Mouse (Mus musculus): ENCODE measurements around the gene Tas2r137. TPM values are rescaled to one million over a fixed set of nuclear protein-coding genes. Genes with fewer than 3 reads are reported as not detected.
A peak's percentile ranks its signal among the peaks of the same experiment; 100 is the strongest.

Tas2r137 gene
- polyA plus RNA-seq (2015; fragmentation: Nextera tagmentation; extraction: Ambion mirVana), result not detected in 2 replicates

DNA sequence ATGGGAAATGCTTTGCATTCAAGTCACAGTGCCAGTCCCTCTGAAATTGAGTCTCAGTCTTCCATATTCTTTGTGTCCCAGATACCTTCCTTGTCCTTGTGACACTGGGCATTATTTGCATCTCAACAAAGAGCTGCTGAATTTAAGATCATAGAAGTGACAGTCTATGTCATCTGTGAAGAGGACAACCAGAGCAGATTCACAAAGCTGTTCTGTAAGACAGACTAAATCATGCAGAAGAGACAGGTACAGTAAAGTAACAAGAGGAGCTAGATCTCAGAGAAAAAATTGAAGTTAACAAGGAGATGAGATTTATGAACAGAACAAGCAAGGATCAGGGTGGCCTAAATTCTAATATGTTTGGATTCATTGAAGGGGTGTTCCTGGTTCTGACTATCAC lies at the start of gene Tas2r137:
TSS of gene Tas2r137 (plus strand) at position 301 of the 400 bp plus-strand sequence.
- no peak within 1 kb of the TSS for H3K4me2 ChIP-seq
- H3K4me1 ChIP-seq (replicated peaks), result no peaks in the 10 kb centered on the region
- H3K27ac ChIP-seq, result no peak within 1 kb of the TSS
- no peak for ATAC-seq (ENCODE audit: low read depth)
- no peaks in the 10 kb centered on the region for H3K36me3 ChIP-seq
- no peaks in the 10 kb centered on the region for H3K27me3 ChIP-seq
- DNase-seq, result no peak
- H3K4me3 ChIP-seq (replicated peaks), result no peak within 1 kb of the TSS
- no peak within 1 kb of the TSS for H3K9ac ChIP-seq
- H3K9me3 ChIP-seq (replicated peaks), result no peaks in the 10 kb centered on the region

DNA sequence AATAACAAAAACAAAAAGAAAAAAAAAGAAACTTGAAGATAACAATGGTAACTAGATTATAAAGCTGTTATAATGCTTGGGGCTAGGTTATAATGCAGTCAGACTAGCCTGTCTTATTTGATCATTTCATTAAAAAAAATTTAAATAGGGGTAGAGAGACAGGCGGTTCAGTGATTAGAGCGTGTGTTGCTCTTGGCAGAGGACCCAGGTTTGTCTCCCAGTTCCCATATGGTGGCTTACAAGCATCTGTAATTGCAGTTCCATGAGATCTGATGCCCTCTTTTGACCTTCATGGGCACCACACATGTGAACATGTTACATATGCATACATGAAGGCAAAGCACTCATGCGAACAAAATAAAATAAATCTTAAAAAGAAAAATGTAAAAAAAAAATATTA lies 49.8 kb upstream of the Tas2r137 start:
- H3K27me3 ChIP-seq, result peaks cover 37% of the 10 kb centered on the region
- 58% methylated on average over 3 of the region's 3 CpGs for WGBS (ENCODE audit: insufficient replicate concordance)
- H3K4me3 ChIP-seq (replicated peaks), result no peak overlapping the region
- DNase-seq (no peak), ATAC-seq (ENCODE audit: low read depth) (no peak)
- H3K36me3 ChIP-seq, result no peaks in the 10 kb centered on the region
- H3K4me2 ChIP-seq, result no peak overlapping the region
- no peaks in the 10 kb centered on the region for H3K9me3 ChIP-seq (replicated peaks)
- no peak overlapping the region for H3K9ac ChIP-seq
- H3K27ac ChIP-seq, result no peak overlapping the region
- peaks cover 2% of the 10 kb centered on the region for H3K4me1 ChIP-seq (replicated peaks)

DNA sequence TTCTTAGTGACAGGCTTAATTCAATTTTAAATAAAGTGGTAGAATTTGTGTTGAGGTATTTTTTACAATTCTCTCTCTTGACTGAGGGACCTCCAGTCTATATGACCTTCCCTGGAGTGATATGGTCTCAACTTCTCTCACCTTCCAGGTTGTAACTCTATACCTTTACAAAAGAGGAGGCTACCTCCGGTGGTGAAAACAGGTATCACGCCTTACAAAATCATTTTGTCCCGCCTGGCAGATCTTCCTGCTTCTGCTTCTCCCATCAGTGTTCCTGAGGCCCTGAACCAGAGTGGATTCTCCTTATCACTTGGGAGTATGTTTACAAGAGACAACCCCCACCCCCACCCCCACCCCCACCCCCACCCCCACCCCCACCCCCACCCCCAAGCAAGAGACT lies 49.3 kb upstream of the Tas2r137 start:
- no peak for ATAC-seq (ENCODE audit: low read depth)
- 36% methylated on average over 3 of the region's 3 CpGs for WGBS (ENCODE audit: insufficient replicate concordance)

DNA sequence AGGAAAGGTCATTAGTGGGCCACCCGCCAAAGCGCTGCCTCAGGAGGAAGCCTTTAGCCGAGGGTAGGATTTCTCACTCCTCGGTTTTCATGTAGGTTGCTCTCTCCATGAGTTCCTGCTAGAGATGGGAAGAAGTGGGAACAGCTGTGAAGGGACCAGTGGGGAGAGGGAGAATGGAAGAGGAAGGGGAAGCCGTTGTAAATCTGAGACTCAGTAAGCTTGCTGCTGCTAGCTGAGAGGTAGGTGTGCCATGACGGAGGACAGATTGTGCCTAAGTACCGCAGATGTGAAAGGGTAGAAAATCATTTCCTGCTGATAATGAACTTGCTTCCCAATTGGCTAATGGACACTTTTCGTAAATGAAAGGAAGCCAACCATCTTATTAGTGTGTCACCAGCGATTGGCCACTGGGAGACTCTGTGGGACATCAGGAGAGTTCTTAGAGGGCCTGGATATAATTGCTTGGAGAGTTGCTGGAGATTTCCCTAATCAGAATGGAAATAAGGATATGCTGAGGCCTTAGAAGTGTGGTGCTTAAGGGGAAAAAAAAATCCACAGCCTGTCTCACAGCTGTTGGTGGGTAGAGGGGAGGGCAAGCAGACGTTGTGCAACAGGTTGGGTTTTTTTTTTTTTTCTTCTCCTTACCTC lies 47.6 kb upstream of the Tas2r137 start:
- Histone ChIP-seq H3K27me3 (peaks cover 20% of the 10 kb centered on the region), H3K4me1 (replicated peaks) (no peaks in the 10 kb centered on the region), H3K4me2 (no peak overlapping the region), H3K9me3 (replicated peaks) (no peaks in the 10 kb centered on the region), H3K36me3 (no peaks in the 10 kb centered on the region), H3K27ac (no peak overlapping the region), H3K9ac (no peak overlapping the region), H3K4me3 (replicated peaks) (no peak overlapping the region)
- WGBS (ENCODE audit: insufficient replicate concordance), result 28% methylated on average over 10 of the region's 10 CpGs
- ATAC-seq (ENCODE audit: low read depth), result no peak
- no peak for DNase-seq

More for the DNA sequence above, 49.3 kb upstream of the Tas2r137 start:
- no peaks in the 10 kb centered on the region for H3K9me3 ChIP-seq (replicated peaks)
- H3K4me3 ChIP-seq (replicated peaks), result no peak overlapping the region
- no peak overlapping the region for H3K9ac ChIP-seq
- H3K27me3 ChIP-seq, result peaks cover 33% of the 10 kb centered on the region
- no peak overlapping the region for H3K27ac ChIP-seq
- H3K4me1 ChIP-seq (replicated peaks), result no peaks in the 10 kb centered on the region
- no peaks in the 10 kb centered on the region for H3K36me3 ChIP-seq
- no peak overlapping the region for H3K4me2 ChIP-seq
- no peak for DNase-seq

DNA sequence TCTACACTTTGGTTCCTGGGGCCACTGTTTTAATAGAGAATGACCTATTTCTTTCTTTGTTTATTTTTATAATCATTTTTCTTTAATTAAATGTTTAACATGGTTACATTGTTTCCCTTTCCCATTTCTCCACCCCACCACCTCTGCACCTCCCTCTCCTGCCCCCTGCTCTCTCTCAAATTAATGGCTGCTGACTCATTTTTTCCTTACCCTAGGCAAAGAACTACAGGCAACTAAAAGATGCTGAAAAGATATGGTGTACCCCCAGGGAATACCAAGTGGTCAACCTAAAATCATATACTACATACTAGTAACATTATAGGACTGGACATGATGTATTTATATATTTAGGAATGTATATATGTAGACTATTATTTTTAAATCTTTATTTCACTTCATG lies 42.4 kb upstream of the Tas2r137 start:
- Histone ChIP-seq H3K27me3 (peaks cover under 1% of the 10 kb centered on the region; the same call in 1 of the 2 replicates), H3K27ac (no peak overlapping the region), H3K4me2 (no peak overlapping the region), H3K4me3 (replicated peaks) (no peak overlapping the region), H3K9me3 (replicated peaks) (no peaks in the 10 kb centered on the region), H3K36me3 (no peaks in the 10 kb centered on the region), H3K9ac (no peak overlapping the region), H3K4me1 (replicated peaks) (no peaks in the 10 kb centered on the region)
- no peak for ATAC-seq (ENCODE audit: low read depth)
- DNase-seq, result no peak

DNA sequence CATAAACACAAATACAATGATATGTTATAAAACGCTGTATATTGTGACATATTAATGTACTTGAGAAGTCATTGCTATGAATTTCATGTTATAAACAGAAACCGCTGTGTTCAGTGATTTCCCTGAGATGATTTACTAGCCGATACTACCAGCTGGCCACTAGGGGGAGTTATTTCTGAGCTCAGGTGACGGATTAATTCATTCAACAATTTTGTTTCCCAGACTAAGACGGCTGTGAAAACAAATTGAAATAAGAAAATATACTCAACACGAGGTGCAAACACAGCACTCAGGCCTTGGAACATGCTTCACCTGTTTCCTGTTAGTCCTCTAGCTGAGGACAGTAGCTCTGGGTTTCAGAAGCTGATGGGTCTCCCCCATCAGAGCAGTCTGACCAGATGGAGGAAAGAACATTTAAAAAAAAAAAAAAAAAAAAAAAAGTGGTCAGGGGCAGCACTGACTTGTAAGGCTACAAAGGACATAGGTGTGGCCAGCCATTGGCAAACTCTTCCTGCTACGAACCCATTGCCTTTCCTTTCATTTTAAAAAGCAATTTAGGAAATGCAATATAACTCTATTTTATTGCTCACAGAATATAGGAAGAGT lies 36.5 kb upstream of the Tas2r137 start:
- no peaks in the 10 kb centered on the region for H3K9me3 ChIP-seq (replicated peaks)
- no peak overlapping the region for H3K4me2 ChIP-seq
- no peak overlapping the region for H3K4me3 ChIP-seq (replicated peaks)
- no peak for DNase-seq
- H3K27ac ChIP-seq, result no peak overlapping the region
- no peak for ATAC-seq (ENCODE audit: low read depth)
- no peaks in the 10 kb centered on the region for H3K27me3 ChIP-seq
- H3K36me3 ChIP-seq, result no peaks in the 10 kb centered on the region
- H3K4me1 ChIP-seq (replicated peaks), result no peaks in the 10 kb centered on the region
- 21% methylated on average over 7 of the region's 7 CpGs for WGBS (ENCODE audit: insufficient replicate concordance)
- H3K9ac ChIP-seq, result no peak overlapping the region

DNA sequence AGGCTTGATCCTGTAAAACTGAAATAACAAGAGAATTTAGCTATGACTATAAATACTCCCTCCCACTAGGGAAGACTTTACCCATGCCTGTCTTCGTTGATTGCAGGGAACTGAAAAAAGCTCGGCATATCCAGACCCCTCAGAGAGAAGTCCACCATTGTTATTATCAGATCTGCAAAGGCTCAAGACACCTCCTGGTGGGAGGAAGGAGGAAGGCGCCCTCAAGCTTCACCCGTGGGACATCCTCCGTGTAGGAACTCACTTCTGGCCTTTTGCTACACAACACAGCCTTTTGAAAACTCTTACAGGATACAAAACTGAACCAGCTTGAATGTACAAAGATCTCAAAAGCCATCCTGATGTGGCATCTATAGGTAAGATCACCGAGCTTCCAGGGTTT lies 25.3 kb upstream of the Tas2r137 start:
- no peaks in the 10 kb centered on the region for H3K4me1 ChIP-seq (replicated peaks)
- H3K36me3 ChIP-seq, result no peaks in the 10 kb centered on the region
- WGBS (ENCODE audit: insufficient replicate concordance), result 42% methylated on average over 6 of the region's 6 CpGs
- no peak overlapping the region for H3K4me3 ChIP-seq (replicated peaks)
- H3K27me3 ChIP-seq, result peaks cover 6% of the 10 kb centered on the region; the same call in 1 of the 2 replicates
- no peaks in the 10 kb centered on the region for H3K9me3 ChIP-seq (replicated peaks)
- H3K4me2 ChIP-seq, result no peak overlapping the region
- DNase-seq (no peak), ATAC-seq (ENCODE audit: low read depth) (no peak)
- no peak overlapping the region for H3K27ac ChIP-seq
- H3K9ac ChIP-seq, result no peak overlapping the region

DNA sequence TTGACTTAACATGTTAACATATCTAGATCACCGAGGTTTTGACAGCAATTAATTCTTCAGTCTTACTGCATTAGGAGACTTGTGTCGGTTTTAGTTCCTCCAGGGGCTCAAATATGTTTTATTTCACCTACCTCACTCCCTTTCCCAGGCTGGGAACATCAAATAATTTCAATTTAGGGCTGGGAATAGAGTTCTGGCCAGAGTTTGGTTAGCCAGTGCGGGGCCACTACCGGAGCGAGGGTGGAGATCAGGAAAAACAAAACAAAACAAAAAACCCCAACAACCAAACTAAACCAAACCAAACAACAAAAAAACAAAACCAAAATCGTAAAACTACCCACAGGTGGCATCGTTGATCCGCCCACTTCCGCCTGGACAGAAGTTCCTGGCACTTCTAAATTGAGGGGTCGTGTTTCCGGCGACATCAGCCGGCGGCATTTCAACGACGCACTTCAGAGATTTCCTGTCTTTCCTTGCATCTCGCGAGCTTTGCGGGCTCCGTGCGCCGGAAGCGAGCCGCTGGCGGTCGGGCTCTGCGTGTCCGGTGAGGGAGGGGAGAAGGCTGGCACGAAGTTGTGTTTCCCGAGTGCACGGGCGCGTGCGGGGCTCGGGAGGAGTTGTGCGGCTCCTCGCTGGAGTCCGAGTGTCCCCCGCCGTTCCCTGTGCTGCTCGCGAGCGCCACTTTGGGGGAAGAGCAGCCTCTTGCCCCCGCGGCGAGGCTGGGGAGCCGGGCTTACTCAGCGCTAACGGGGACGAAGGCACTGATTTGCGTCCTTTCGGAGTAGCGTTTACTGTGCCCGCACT lies 19.9 kb upstream of the Tas2r137 start, which contains the start of gene Ssbp1:
TSS of gene Ssbp1 (plus strand) at position 437 of the 804 bp plus-strand sequence.
- WGBS (ENCODE audit: insufficient replicate concordance), result under 1% methylated on average over 54 of the region's 54 CpGs

DNA sequence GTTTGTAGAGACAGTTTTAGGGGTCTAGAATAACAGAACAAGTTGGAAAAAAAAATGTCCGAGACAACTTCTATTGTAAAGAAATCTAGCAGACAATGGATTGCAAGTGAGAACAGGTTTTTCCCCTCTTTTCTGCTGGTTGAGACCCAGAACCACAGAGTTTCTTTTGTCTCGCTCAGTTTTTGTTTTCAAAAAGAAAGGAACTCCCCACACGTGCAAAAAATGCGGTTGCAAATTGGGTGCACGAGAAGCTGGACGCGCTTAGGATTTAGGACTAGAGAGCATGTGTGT lies 19.4 kb upstream of the Tas2r137 start:
- WGBS (ENCODE audit: insufficient replicate concordance), result 1% methylated on average over 7 of the region's 7 CpGs
- DNase-seq, result no peak

More for the DNA sequence above, 19.9 kb upstream of the Tas2r137 start, which contains the start of gene Ssbp1:
- Histone ChIP-seq H3K9ac (peak within 1 kb of the TSS; percentile 80), H3K4me2 (peak within 1 kb of the TSS; percentile 74), H3K9me3 (replicated peaks) (no peaks in the 10 kb centered on the region), H3K4me1 (replicated peaks) (peaks cover 10% of the 10 kb centered on the region), H3K36me3 (peaks cover 26% of the 10 kb centered on the region), H3K4me3 (replicated peaks) (peak within 1 kb of the TSS; percentile 83), H3K27me3 (no peaks in the 10 kb centered on the region), H3K27ac (peak within 1 kb of the TSS; percentile 86)
- ATAC-seq (ENCODE audit: low read depth) (peak; percentile 96), DNase-seq (peak; percentile 86)

DNA sequence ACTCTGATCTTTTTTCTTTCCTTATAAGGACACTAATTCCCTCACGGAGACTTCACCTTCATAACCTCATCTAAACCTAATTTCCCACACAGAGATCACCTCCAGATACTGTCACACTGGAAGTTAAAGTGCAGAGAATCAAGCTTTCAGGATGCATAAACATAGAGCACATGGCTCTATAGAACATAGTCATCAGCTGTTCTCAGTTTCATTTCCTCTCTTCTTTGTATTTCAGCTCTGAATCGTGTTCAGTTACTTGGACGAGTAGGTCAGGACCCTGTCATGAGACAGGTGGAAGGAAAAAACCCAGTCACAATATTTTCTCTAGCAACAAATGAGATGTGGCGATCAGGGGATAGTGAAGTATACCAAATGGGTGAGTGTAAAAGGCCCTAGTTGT lies 14.9 kb upstream of the Tas2r137 start:
- H3K27me3 ChIP-seq, result no peaks in the 10 kb centered on the region
- no peak overlapping the region for H3K4me2 ChIP-seq
- H3K4me1 ChIP-seq (replicated peaks), result peaks cover 10% of the 10 kb centered on the region
- no peak overlapping the region for H3K27ac ChIP-seq
- no peaks in the 10 kb centered on the region for H3K9me3 ChIP-seq (replicated peaks)
- no peak overlapping the region for H3K4me3 ChIP-seq (replicated peaks)
- WGBS (ENCODE audit: insufficient replicate concordance), result 84% methylated on average over 4 of the region's 4 CpGs
- H3K9ac ChIP-seq, result no peak overlapping the region
- H3K36me3 ChIP-seq, result peaks cover 54% of the 10 kb centered on the region
- DNase-seq (no peak), ATAC-seq (ENCODE audit: low read depth) (no peak)

More for the DNA sequence above, 19.4 kb upstream of the Tas2r137 start:
- H3K27me3 ChIP-seq, result no peaks in the 10 kb centered on the region
- H3K27ac ChIP-seq, result peak overlapping the region; percentile 86
- peaks cover 30% of the 10 kb centered on the region for H3K36me3 ChIP-seq
- peak overlapping the region; percentile 83 for H3K4me3 ChIP-seq (replicated peaks)
- H3K9ac ChIP-seq, result peak overlapping the region; percentile 80
- peaks cover 10% of the 10 kb centered on the region for H3K4me1 ChIP-seq (replicated peaks)
- no peaks in the 10 kb centered on the region for H3K9me3 ChIP-seq (replicated peaks)
- H3K4me2 ChIP-seq, result peak overlapping the region; percentile 74
- no peak for ATAC-seq (ENCODE audit: low read depth)

DNA sequence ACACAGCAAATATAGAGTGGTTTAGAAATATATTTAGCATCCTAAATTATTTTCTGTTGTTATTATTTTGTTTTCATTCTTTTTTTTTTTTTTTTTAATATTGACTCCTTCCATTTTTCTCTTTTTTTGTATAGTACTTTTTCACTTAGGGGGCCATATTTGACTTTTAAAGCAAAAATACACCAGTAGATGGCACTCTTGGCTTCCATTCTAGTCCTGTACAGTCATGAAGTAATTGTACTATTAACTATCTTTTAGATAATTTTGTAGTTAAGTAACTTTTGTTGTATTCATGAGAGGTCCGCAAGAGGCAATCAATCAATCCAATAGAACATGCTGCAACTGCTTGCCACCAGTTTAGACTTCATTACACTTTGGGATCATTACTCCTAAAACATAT lies 11.3 kb upstream of the Tas2r137 start:
- ATAC-seq (ENCODE audit: low read depth), result no peak
- H3K4me2 ChIP-seq, result no peak overlapping the region
- peaks cover 66% of the 10 kb centered on the region for H3K36me3 ChIP-seq
- no peak for DNase-seq
- no peak overlapping the region for H3K27ac ChIP-seq
- H3K9me3 ChIP-seq (replicated peaks), result no peaks in the 10 kb centered on the region
- WGBS (ENCODE audit: insufficient replicate concordance), result 79% methylated on average over 1 of the region's 1 CpGs
- no peaks in the 10 kb centered on the region for H3K4me1 ChIP-seq (replicated peaks)
- H3K9ac ChIP-seq, result no peak overlapping the region
- no peak overlapping the region for H3K4me3 ChIP-seq (replicated peaks)
- no peaks in the 10 kb centered on the region for H3K27me3 ChIP-seq
